Mouse (Mus musculus): ENCODE measurements at regions not wholly inside any gene's neighbourhood (a gene's known extent, or its start where the extent isn't known, plus 50 kb on each side); places are given as distances from the start of the nearest gene placed in this dataset.

- Histone ChIP-seq H3K4me3 (no peak overlapping the region), H3K4me1 (no peaks in the 10 kb centered on the region), H3K27ac (replicated peaks) (no peak overlapping the region), H3K36me3 (replicated peaks) (no peaks in the 10 kb centered on the region), H3K27me3 (replicated peaks; ENCODE audit: low read depth, poor library complexity, severe bottlenecking) (no peaks in the 10 kb centered on the region), H3K9me3 (no peaks in the 10 kb centered on the region)
- WGBS = 73% methylated on average over 2 of the region's 2 CpGs
- DNase-seq (ENCODE audit: low spot score) = no peak
These were observed 240.4 kb upstream of the C030005K15Rik start for GRCm38 (mm10) chr10:97966931-97967330.

- Histone ChIP-seq H3K27ac (replicated peaks) (no peak overlapping the region), H3K36me3 (replicated peaks) (no peaks in the 10 kb centered on the region), H3K4me3 (no peak overlapping the region), H3K27me3 (replicated peaks; ENCODE audit: low read depth, poor library complexity, severe bottlenecking) (no peaks in the 10 kb centered on the region), H3K4me1 (no peaks in the 10 kb centered on the region; the same call in 1 of the 2 replicates), H3K9me3 (no peaks in the 10 kb centered on the region)
- DNase-seq (ENCODE audit: low spot score) = no peak
- WGBS = 62% methylated on average over 4 of the region's 4 CpGs
These were observed 280.5 kb upstream of the C030005K15Rik start for GRCm38 (mm10) chr10:98007037-98007436.

GRCm38 (mm10) chr10:98008355-98008754 is 281.8 kb upstream of the C030005K15Rik start:
- 21% methylated on average over 1 of the region's 1 CpGs for WGBS
- no peak overlapping the region for H3K27ac ChIP-seq (replicated peaks)

GRCm38 (mm10) chr10:98012916-98013315 is 286.4 kb upstream of the C030005K15Rik start:
- Histone ChIP-seq H3K27ac (replicated peaks) (no peak overlapping the region), H3K27me3 (replicated peaks; ENCODE audit: low read depth, poor library complexity, severe bottlenecking) (no peaks in the 10 kb centered on the region), H3K36me3 (replicated peaks) (no peaks in the 10 kb centered on the region), H3K4me3 (no peak overlapping the region), H3K9me3 (no peaks in the 10 kb centered on the region), H3K4me1 (no peaks in the 10 kb centered on the region; the same call in 1 of the 2 replicates)
- WGBS = 88% methylated on average over 2 of the region's 2 CpGs
- DNase-seq (ENCODE audit: low spot score) = no peak

More at GRCm38 (mm10) chr10:98008355-98008754, 281.8 kb upstream of the C030005K15Rik start:
- Histone ChIP-seq H3K27me3 (replicated peaks; ENCODE audit: low read depth, poor library complexity, severe bottlenecking) (no peaks in the 10 kb centered on the region), H3K36me3 (replicated peaks) (no peaks in the 10 kb centered on the region), H3K9me3 (no peaks in the 10 kb centered on the region), H3K4me3 (no peak overlapping the region), H3K4me1 (no peaks in the 10 kb centered on the region; the same call in 1 of the 2 replicates)
- no peak for DNase-seq (ENCODE audit: low spot score)

- H3K36me3 ChIP-seq (replicated peaks) = no peaks in the 10 kb centered on the region
- no peak overlapping the region for H3K27ac ChIP-seq (replicated peaks)
- no peak for DNase-seq (ENCODE audit: low spot score)
- H3K4me1 ChIP-seq = no peaks in the 10 kb centered on the region
- H3K9me3 ChIP-seq = no peaks in the 10 kb centered on the region
- no peak overlapping the region for H3K4me3 ChIP-seq
- 86% methylated on average over 10 of the region's 10 CpGs for WGBS
- no peaks in the 10 kb centered on the region for H3K27me3 ChIP-seq (replicated peaks; ENCODE audit: low read depth, poor library complexity, severe bottlenecking)
These were observed 288.7 kb upstream of the C030005K15Rik start for GRCm38 (mm10) chr10:98014985-98015902.

GRCm38 (mm10) chr10:98016596-98017304 is 290.2 kb upstream of the C030005K15Rik start:
- no peaks in the 10 kb centered on the region for H3K27me3 ChIP-seq (replicated peaks; ENCODE audit: low read depth, poor library complexity, severe bottlenecking)
- H3K4me1 ChIP-seq = no peaks in the 10 kb centered on the region
- no peak overlapping the region for H3K4me3 ChIP-seq
- H3K9me3 ChIP-seq = no peaks in the 10 kb centered on the region
- WGBS = 92% methylated on average over 2 of the region's 2 CpGs
- no peak for DNase-seq (ENCODE audit: low spot score)
- H3K36me3 ChIP-seq (replicated peaks) = no peaks in the 10 kb centered on the region
- H3K27ac ChIP-seq (replicated peaks) = no peak overlapping the region

GRCm38 (mm10) chr10:98029124-98029523 is 302.6 kb upstream of the C030005K15Rik start:
- H3K36me3 ChIP-seq (replicated peaks) = no peaks in the 10 kb centered on the region
- DNase-seq (ENCODE audit: low spot score) = no peak
- 88% methylated on average over 8 of the region's 8 CpGs for WGBS
- H3K27me3 ChIP-seq (replicated peaks; ENCODE audit: low read depth, poor library complexity, severe bottlenecking) = no peaks in the 10 kb centered on the region
- no peaks in the 10 kb centered on the region for H3K4me1 ChIP-seq
- H3K4me3 ChIP-seq = no peak overlapping the region
- no peak overlapping the region for H3K27ac ChIP-seq (replicated peaks)
- H3K9me3 ChIP-seq = no peaks in the 10 kb centered on the region

- 74% methylated on average over 3 of the region's 3 CpGs for WGBS
- DNase-seq (ENCODE audit: low spot score) = no peak
These were observed 303.1 kb upstream of the C030005K15Rik start for GRCm38 (mm10) chr10:98029621-98030020.

GRCm38 (mm10) chr10:98032661-98033060 is 306.1 kb upstream of the C030005K15Rik start:
- H3K4me1 ChIP-seq = no peaks in the 10 kb centered on the region
- WGBS = 94% methylated on average over 1 of the region's 1 CpGs
- no peaks in the 10 kb centered on the region for H3K27me3 ChIP-seq (replicated peaks; ENCODE audit: low read depth, poor library complexity, severe bottlenecking)
- H3K36me3 ChIP-seq (replicated peaks) = no peaks in the 10 kb centered on the region
- no peak overlapping the region for H3K4me3 ChIP-seq
- DNase-seq (ENCODE audit: low spot score) = no peak
- H3K27ac ChIP-seq (replicated peaks) = no peak overlapping the region
- no peaks in the 10 kb centered on the region for H3K9me3 ChIP-seq

More at GRCm38 (mm10) chr10:98029621-98030020, 303.1 kb upstream of the C030005K15Rik start:
- no peak overlapping the region for H3K4me3 ChIP-seq
- no peak overlapping the region for H3K27ac ChIP-seq (replicated peaks)
- no peaks in the 10 kb centered on the region for H3K27me3 ChIP-seq (replicated peaks; ENCODE audit: low read depth, poor library complexity, severe bottlenecking)
- H3K36me3 ChIP-seq (replicated peaks) = no peaks in the 10 kb centered on the region
- H3K9me3 ChIP-seq = no peaks in the 10 kb centered on the region
- no peaks in the 10 kb centered on the region for H3K4me1 ChIP-seq

GRCm38 (mm10) chr10:98041766-98042165 is 315.2 kb upstream of the C030005K15Rik start:
- Histone ChIP-seq H3K4me1 (no peaks in the 10 kb centered on the region), H3K27me3 (replicated peaks; ENCODE audit: low read depth, poor library complexity, severe bottlenecking) (no peaks in the 10 kb centered on the region), H3K27ac (replicated peaks) (no peak overlapping the region), H3K9me3 (no peaks in the 10 kb centered on the region), H3K36me3 (replicated peaks) (no peaks in the 10 kb centered on the region), H3K4me3 (no peak overlapping the region)
- DNase-seq (ENCODE audit: low spot score) = no peak
- WGBS = 63% methylated on average over 4 of the region's 4 CpGs

GRCm38 (mm10) chr10:98043873-98044272 is 317.3 kb upstream of the C030005K15Rik start:
- WGBS = 79% methylated on average over 2 of the region's 2 CpGs
- Histone ChIP-seq H3K27ac (replicated peaks) (no peak overlapping the region), H3K36me3 (replicated peaks) (no peaks in the 10 kb centered on the region), H3K4me3 (no peak overlapping the region), H3K27me3 (replicated peaks; ENCODE audit: low read depth, poor library complexity, severe bottlenecking) (no peaks in the 10 kb centered on the region), H3K9me3 (no peaks in the 10 kb centered on the region), H3K4me1 (no peaks in the 10 kb centered on the region)
- no peak for DNase-seq (ENCODE audit: low spot score)

- H3K27ac ChIP-seq (replicated peaks) = no peak overlapping the region
These were observed 318.0 kb upstream of the C030005K15Rik start for GRCm38 (mm10) chr10:98044579-98044978.

GRCm38 (mm10) chr10:98073432-98073831 is 346.9 kb upstream of the C030005K15Rik start:
- H3K9me3 ChIP-seq = no peaks in the 10 kb centered on the region
- no peaks in the 10 kb centered on the region for H3K27me3 ChIP-seq (replicated peaks; ENCODE audit: low read depth, poor library complexity, severe bottlenecking)
- no peak overlapping the region for H3K4me3 ChIP-seq
- no peak overlapping the region for H3K27ac ChIP-seq (replicated peaks)
- H3K36me3 ChIP-seq (replicated peaks) = no peaks in the 10 kb centered on the region
- H3K4me1 ChIP-seq = no peaks in the 10 kb centered on the region
- 90% methylated on average over 2 of the region's 2 CpGs for WGBS
- no peak for DNase-seq (ENCODE audit: low spot score)

More at GRCm38 (mm10) chr10:98044579-98044978, 318.0 kb upstream of the C030005K15Rik start:
- Histone ChIP-seq H3K27me3 (replicated peaks; ENCODE audit: low read depth, poor library complexity, severe bottlenecking) (no peaks in the 10 kb centered on the region), H3K4me3 (no peak overlapping the region), H3K4me1 (no peaks in the 10 kb centered on the region), H3K36me3 (replicated peaks) (no peaks in the 10 kb centered on the region), H3K9me3 (no peaks in the 10 kb centered on the region)
- no peak for DNase-seq (ENCODE audit: low spot score)

Measured in embryonic facial prominence, embryonic 10.5 days (tissue).